Mouse (Mus musculus) liver, embryonic 13.5 days (tissue): Measurements from ENCODE around the gene Zfp958. TPM values are rescaled to one million over a fixed set of nuclear protein-coding genes. Genes with fewer than 3 reads are reported as not detected.
"Not testable (repeated sequence)": the region's sequence is repeated elsewhere in the genome, so short reads cannot be mapped to it uniquely, and the experiment has no call there.

Source experiments
- ATAC-seq: fragments of 200-750 bp; cut with Nextera tagmentation; 2 replicates; pipeline ENCODE4 v1.8.0; 2017; ENCODE audit warnings: low read depth, mild to moderate bottlenecking, moderate number of reproducible peaks, moderate library complexity
- DNase-seq: peaks from one replicate; pipeline ENCODE4 v3.0.0; 2022
- H3K27ac ChIP-seq: fragments of 300-500 bp; sonication (generic); 2 replicates; pipeline ENCODE4 v1.5.1; 2015; ENCODE audit warnings: moderate library complexity, mild to moderate bottlenecking, inconsistent platforms
- H3K27me3 ChIP-seq: fragments of 300-500 bp; sonication (generic); 2 replicates; pipeline ENCODE4 v1.6.1; 2015; ENCODE audit warnings: mild to moderate bottlenecking, inconsistent platforms
- H3K36me3 ChIP-seq: fragments of 300-500 bp; sonication (generic); 2 replicates; pipeline ENCODE4 v1.6.1; 2015; ENCODE audit warnings: mild to moderate bottlenecking, inconsistent platforms
- H3K4me1 ChIP-seq: fragments of 300-500 bp; sonication (generic); replicated peaks from 2 replicates; pipeline ENCODE4 v1.6.1; 2015; ENCODE audit warnings: inconsistent platforms
- H3K4me2 ChIP-seq: fragments of 300-500 bp; sonication (generic); 2 replicates; pipeline ENCODE4 v1.6.1; 2015; ENCODE audit warnings: inconsistent platforms, mild to moderate bottlenecking, moderate library complexity
- H3K4me3 ChIP-seq: fragments of 300-500 bp; sonication (generic); replicated peaks from 2 replicates; pipeline ENCODE4 v1.5.1; 2015; ENCODE audit warnings: mild to moderate bottlenecking, inconsistent platforms
- H3K9ac ChIP-seq: fragments of 300-500 bp; sonication (generic); 2 replicates; pipeline ENCODE4 v1.6.1; 2015; ENCODE audit warnings: mild to moderate bottlenecking, inconsistent platforms
- H3K9me3 ChIP-seq: fragments of 300-500 bp; sonication (generic); replicated peaks from 2 replicates; pipeline ENCODE4 v1.6.1; 2016; ENCODE audit warnings: inconsistent platforms
- WGBS: fragments of 180-500 bp; shearing (Covaris S2); methylation state at CpG from one replicate; pipeline ENCODE4 v1.1.7; 2015; ENCODE audit not compliant: insufficient replicate concordance; 5-methylcytosine and 5-hydroxymethylcytosine counted together
- polyA plus RNA-seq: library from polyadenylated mRNA; unstranded; fragments of >200 nt; fragmentation: Nextera tagmentation; extraction: Ambion mirVana; gene quantifications from 2 replicates; pipeline ENCODE4 v1.2.1, GENCODE M21; 2015

Zfp958 gene
- 5.5 and 6.5 TPM in 2 replicates for polyA plus RNA-seq

DNA sequence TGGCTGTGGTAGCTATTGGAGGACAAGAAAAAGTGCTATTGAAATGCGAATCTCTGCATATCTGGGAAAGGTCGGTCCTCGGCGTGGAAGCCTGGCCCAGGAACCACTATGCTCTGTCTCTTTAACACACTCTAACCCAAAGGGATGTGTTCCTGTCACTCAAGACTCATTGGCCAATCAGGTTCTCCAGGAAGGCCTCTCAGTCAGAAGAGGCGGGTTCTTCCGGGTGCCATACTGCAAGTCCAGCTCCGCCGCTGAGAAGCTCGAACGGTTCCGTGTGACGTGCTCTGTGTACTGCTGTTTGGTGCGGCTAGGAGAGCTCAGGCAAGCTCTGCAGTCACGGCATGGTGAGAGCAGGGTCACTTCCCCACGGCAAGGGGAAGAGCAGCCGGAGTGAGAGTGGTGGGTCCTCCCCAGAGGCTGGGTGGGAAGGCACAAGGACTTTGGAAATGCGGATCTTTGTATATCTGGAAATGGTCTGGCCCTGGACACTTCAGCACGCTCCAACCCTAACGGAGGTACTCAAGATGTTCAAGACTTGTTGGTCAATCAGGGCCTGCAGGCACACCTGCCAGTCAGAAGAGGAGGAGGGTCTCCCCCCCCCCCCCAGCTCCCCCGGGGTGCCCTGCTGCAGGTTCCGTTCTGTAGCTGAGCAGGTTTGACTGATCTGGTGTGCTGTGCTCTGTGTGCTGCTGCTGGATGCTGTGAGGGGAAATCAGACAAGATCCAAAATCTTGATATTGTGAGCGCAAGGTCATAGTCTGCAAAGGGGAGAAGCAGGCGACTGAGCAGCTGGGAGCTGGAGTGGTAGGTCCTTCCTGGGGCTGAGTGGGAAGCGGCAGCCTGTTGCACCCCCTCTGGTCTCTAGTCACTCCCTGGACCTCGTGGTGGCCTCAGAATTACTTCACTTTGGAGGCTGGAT lies at the start of gene Zfp958:
TSS of gene Zfp958 (plus strand) at position 236 of the 922 bp plus-strand sequence.
- Histone ChIP-seq H3K4me1 (peaks cover 15% of the 10 kb centered on the region), H3K9ac (peak within 1 kb of the TSS; percentile 82), H3K27me3 (no peaks in the 10 kb centered on the region), H3K36me3 (peaks cover 12% of the 10 kb centered on the region), H3K9me3 (no peaks in the 10 kb centered on the region), H3K4me2 (peak within 1 kb of the TSS; percentile 70), H3K4me3 (peak within 1 kb of the TSS; percentile 74), H3K27ac (peak within 1 kb of the TSS; percentile 79)
- under 1% methylated on average over 25 of the region's 25 CpGs for WGBS
- DNase-seq (peak; percentile 91), ATAC-seq (peak; percentile 99)

GRCm38 (mm10) chr8:4581986-4582385 lies 31.0 kb upstream of the Zfp958 start:
- no peaks in the 10 kb centered on the region for H3K36me3 ChIP-seq
- no peak for DNase-seq
- ATAC-seq, result no peak
- H3K4me2 ChIP-seq, result no peak overlapping the region
- 34% methylated on average over 3 of the region's 3 CpGs for WGBS
- no peaks in the 10 kb centered on the region for H3K4me1 ChIP-seq
- no peak overlapping the region for H3K27ac ChIP-seq
- no peak overlapping the region for H3K9ac ChIP-seq
- no peaks in the 10 kb centered on the region for H3K9me3 ChIP-seq
- H3K4me3 ChIP-seq, result no peak overlapping the region
- no peaks in the 10 kb centered on the region for H3K27me3 ChIP-seq

DNA sequence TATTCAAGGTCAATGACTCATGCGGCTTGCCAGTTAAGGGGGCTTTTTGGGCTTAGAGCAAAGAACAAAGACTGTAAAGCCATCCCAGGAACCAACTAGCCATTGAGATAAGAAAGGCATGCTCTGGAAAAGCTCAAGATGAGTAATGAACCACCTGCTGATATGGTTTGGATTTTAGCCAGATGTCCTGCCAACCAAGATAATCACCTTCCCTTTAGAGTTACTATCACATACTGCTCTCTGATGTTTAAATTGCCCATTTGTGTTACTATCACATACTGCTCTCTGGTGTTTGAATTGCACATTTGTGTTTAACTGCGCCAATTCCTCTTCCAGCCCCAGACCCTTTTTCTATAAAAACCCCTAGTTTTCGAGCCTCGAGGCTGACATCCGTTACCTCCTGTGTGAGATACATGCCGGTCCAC lies 30.2 kb upstream of the Zfp958 start:
- Histone ChIP-seq H3K9ac (no peak overlapping the region), H3K36me3 (no peaks in the 10 kb centered on the region), H3K27ac (no peak overlapping the region), H3K9me3 (no peaks in the 10 kb centered on the region), H3K4me3 (no peak overlapping the region), H3K4me1 (no peaks in the 10 kb centered on the region), H3K27me3 (no peaks in the 10 kb centered on the region), H3K4me2 (no peak overlapping the region)
- 58% methylated on average over 6 of the region's 6 CpGs for whole genome bisulfite sequencing
- no peak for ATAC-seq
- no peak for DNase-seq

DNA sequence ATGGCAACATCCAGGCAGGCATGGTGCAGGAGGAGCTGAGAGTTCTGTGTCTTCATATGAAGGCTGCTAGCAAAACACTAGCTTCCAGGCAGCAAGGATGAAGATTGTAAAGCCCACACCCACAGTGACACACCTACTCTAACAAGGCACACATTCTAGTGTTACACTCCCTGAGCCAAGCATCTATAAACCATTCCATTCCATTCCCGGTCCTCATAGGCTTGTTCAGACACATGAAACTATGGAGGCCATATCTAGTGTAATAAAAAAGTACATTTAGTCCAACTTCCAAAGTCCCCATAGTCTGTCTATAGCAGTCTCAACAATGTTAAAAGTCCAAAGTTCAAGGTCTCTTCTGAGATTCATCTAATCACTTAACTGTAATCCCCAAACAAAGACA lies 28.3 kb upstream of the Zfp958 start:
- no peak overlapping the region for H3K4me2 ChIP-seq
- no peak overlapping the region for H3K4me3 ChIP-seq
- 77% methylated on average over 1 of the region's 1 CpGs for WGBS
- H3K27ac ChIP-seq, result no peak overlapping the region
- H3K9ac ChIP-seq, result no peak overlapping the region
- DNase-seq (no peak), ATAC-seq (no peak)
- H3K36me3 ChIP-seq, result no peaks in the 10 kb centered on the region
- no peaks in the 10 kb centered on the region for H3K4me1 ChIP-seq
- H3K27me3 ChIP-seq, result no peaks in the 10 kb centered on the region
- no peaks in the 10 kb centered on the region for H3K9me3 ChIP-seq

DNA sequence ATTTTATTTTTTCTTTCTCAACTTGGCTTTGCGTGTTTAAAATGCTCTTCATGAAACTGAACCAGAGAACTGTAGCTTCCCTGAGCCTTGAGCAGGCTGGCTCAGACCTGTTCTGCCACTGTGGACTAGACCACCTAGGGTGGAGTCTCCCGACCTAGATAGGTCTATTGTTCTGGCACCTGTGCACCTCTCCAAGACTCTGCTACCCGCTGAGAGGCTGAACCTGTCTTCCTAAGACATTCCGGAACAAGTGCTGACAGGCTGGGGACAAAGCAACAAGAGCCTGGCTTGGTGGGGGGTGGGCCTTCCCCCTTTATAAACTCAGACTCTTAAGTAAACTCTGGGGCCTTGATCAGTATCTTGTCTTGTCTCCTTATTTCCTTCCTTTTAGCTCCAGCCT lies 26.6 kb upstream of the Zfp958 start:
- Histone ChIP-seq H3K27me3 (no peaks in the 10 kb centered on the region), H3K9ac (no peak overlapping the region), H3K4me2 (no peak overlapping the region), H3K4me1 (no peaks in the 10 kb centered on the region), H3K4me3 (no peak overlapping the region), H3K27ac (no peak overlapping the region), H3K36me3 (no peaks in the 10 kb centered on the region), H3K9me3 (no peaks in the 10 kb centered on the region)
- 35% methylated on average over 4 of the region's 4 CpGs for WGBS
- ATAC-seq, result no peak
- DNase-seq, result no peak

DNA sequence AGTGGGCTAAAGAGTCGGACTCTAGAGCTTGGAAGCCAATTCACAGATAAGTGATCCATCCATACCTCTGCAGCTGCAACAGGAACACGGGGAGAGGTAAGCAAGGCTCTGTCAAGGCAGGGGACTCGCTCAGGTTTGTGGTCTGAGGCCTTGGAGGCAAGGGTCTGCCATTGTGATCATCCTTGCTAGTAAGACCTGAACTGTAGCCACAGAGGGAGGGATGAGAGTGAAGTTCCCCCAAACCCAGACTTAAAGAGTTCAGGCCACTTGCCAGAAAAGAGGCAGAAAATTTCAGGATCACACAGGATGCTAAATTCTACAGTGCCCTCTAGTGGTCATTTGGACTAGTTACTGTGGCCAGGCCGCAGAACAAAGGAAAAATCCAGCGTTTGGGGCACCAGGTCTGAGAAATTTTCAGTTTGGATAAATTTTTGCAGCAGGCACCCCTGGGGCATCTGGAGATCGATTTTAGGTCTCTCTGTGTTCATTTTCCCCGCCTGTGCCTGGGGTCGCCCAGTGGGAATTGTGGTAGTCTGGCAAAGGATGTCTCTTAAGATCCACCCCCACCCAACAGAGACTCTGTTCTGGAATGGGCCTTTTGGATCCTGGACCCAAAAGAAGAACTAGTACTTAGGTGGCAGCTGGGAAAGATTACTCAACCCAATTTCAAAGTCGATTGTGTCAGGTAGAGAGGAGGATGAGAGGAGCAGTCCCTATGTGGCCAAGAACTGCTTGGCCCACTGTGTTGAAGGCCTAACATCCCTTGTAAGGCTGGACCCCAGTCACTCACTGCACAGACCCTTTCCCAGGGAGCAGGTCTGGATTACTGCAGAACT lies 24.6 kb upstream of the Zfp958 start:
- Histone ChIP-seq H3K27me3 (no peaks in the 10 kb centered on the region), H3K4me1 (no peaks in the 10 kb centered on the region), H3K9me3 (no peaks in the 10 kb centered on the region), H3K4me2 (no peak overlapping the region), H3K36me3 (no peaks in the 10 kb centered on the region), H3K27ac (no peak overlapping the region), H3K4me3 (no peak overlapping the region), H3K9ac (no peak overlapping the region)
- ATAC-seq (no peak), DNase-seq (peak; percentile 6)
- 33% methylated on average over 9 of the region's 9 CpGs for WGBS

- 82% methylated on average over 7 of the region's 7 CpGs for WGBS
- H3K27ac ChIP-seq, result no peak overlapping the region
- H3K9me3 ChIP-seq, result no peaks in the 10 kb centered on the region
- H3K9ac ChIP-seq, result no peak overlapping the region
- no peak for ATAC-seq
- no peak overlapping the region for H3K4me2 ChIP-seq
- H3K36me3 ChIP-seq, result no peaks in the 10 kb centered on the region
- no peak for DNase-seq
- no peak overlapping the region for H3K4me3 ChIP-seq
- no peaks in the 10 kb centered on the region for H3K27me3 ChIP-seq
- peaks cover under 1% of the 10 kb centered on the region; the same call in 1 of the 2 replicates for H3K4me1 ChIP-seq
Measured at GRCm38 (mm10) chr8:4608896-4609295, 4.1 kb upstream of the Zfp958 start.

GRCm38 (mm10) chr8:4611626-4612175 lies 1.3 kb upstream of the Zfp958 start:
- not testable (repeated sequence) for ATAC-seq, H3K4me2 ChIP-seq, H3K9ac ChIP-seq, H3K36me3 ChIP-seq, DNase-seq, H3K27me3 ChIP-seq, H3K4me3 ChIP-seq, H3K9me3 ChIP-seq, H3K27ac ChIP-seq
- H3K4me1 ChIP-seq, result peaks cover 15% of the 10 kb centered on the region
- WGBS, result 76% methylated on average over 4 of the region's 4 CpGs

GRCm38 (mm10) chr8:4627349-4627748 lies 14.4 kb downstream of the Zfp958 start:
- H3K27ac ChIP-seq, result no peak overlapping the region
- 73% methylated on average over 1 of the region's 1 CpGs for WGBS
- H3K36me3 ChIP-seq, result peaks cover 59% of the 10 kb centered on the region
- no peak overlapping the region for H3K4me3 ChIP-seq
- no peaks in the 10 kb centered on the region for H3K27me3 ChIP-seq
- 0 out of 2 replicates have a peak, but pooled peaks cover 10% of the 10 kb centered on the region for H3K9me3 ChIP-seq
- H3K4me1 ChIP-seq, result no peaks in the 10 kb centered on the region
- no peak overlapping the region for H3K4me2 ChIP-seq
- H3K9ac ChIP-seq, result no peak overlapping the region
- no peak for DNase-seq
- no peak for ATAC-seq

DNA sequence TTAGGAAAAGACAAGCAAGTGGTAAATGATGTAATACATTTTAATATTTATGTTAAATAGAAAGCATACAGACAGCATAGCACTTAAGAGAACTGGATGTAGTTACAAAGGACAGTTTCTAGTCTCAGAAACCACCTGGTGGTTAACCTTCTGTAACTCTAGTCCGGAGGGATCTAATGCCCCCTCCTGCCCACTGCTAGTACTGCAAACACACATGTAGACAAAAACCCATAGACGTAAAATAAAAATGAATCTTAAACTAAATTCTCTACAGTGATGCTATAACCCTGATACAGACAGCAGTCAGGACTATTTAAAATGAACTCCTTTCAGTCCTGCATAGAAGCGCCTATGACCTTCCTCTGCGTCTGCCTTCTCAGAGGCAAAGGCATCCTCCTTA lies 24.1 kb downstream of the Zfp958 start:
- ATAC-seq (no peak), DNase-seq (no peak)
- Histone ChIP-seq H3K27ac (no peak overlapping the region), H3K4me2 (no peak overlapping the region), H3K4me3 (no peak overlapping the region), H3K27me3 (no peaks in the 10 kb centered on the region), H3K36me3 (no peaks in the 10 kb centered on the region), H3K4me1 (no peaks in the 10 kb centered on the region), H3K9me3 (no peaks in the 10 kb centered on the region), H3K9ac (no peak overlapping the region)
- 72% methylated on average over 4 of the region's 4 CpGs for WGBS

DNA sequence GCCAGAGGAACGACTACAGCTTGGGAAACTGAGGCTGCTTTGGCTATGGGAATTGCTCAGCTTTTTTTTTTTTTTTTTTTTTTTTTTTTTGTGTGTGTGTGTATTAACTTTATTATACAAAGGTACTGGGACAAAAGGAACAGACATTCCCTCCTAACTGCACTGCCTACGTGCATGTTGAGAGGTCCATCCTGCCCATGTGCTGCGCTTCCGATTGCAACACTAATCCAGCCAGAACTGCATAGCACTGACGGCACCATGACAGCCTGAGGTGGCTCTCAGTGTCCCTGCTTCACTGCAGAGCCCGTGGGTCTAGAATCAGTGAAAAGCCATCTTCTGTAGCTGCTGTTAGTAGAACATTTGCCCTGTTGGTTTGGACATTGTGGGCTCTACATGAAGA lies 30.0 kb downstream of the Zfp958 start:
- not testable (repeated sequence) for H3K9me3 ChIP-seq, H3K27me3 ChIP-seq, ATAC-seq, DNase-seq, H3K27ac ChIP-seq, H3K4me2 ChIP-seq, H3K4me1 ChIP-seq, H3K36me3 ChIP-seq, H3K4me3 ChIP-seq, H3K9ac ChIP-seq
- WGBS, result 62% methylated on average over 6 of the region's 6 CpGs
